ENCODE assay signal across 30 mouse cellular contexts in the genomic region with DNA sequence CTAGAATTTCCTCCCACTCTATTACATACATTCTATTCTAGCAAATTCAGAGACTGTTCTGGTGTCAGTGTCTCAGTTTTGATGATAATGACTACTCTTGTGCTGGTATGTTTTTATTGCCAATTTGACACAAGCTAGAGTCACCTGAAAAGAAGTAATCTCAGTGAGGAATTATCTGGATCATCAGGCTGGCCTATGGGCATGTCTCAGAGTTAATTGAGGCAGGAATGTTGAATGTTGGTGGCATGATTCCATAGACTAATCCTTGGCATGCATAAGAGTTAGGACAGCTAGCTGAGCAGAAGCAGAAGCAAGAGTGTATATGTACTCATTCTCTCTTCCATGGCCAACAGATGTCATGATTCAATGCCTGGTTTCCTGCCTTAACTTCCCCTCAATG. TPM values are rescaled to one million over a fixed set of nuclear protein-coding genes. Genes with fewer than 3 reads are reported as not detected.
"Had no signal": no experiment of that assay in that cellular context is flagged by ENCODE, and none has a peak within 500 bp of the region (broad histone marks: within the 10 kb centered on the region; RNA-seq: fewer than 3 reads in every experiment).

No protein-coding gene starts in this region.

- H3K4me2 ChIP-seq: embryonic facial prominence, embryonic 12.5 days; embryonic facial prominence, embryonic 13.5 days; embryonic facial prominence, embryonic 15.5 days; forebrain, embryonic 12.5 days; forebrain, embryonic 13.5 days; forebrain, embryonic 15.5 days had no signal

- H3K4me1 ChIP-seq: embryonic facial prominence, embryonic 10.5 days; embryonic facial prominence, embryonic 12.5 days; embryonic facial prominence, embryonic 13.5 days; embryonic facial prominence, embryonic 15.5 days; forebrain, embryonic 12.5 days; forebrain, embryonic 13.5 days; forebrain, embryonic 15.5 days; heart, embryonic 10.5 days had no signal

- H3K27ac ChIP-seq: embryonic facial prominence, embryonic 10.5 days; embryonic facial prominence, embryonic 12.5 days; embryonic facial prominence, embryonic 13.5 days; embryonic facial prominence, embryonic 15.5 days; forebrain, embryonic 10.5 days; forebrain, embryonic 12.5 days; forebrain, embryonic 13.5 days; forebrain, embryonic 15.5 days; gastrocnemius, adult 2 months; heart, adult 2 months; heart, embryonic 10.5 days had no signal

- H3K4me3 ChIP-seq: embryonic facial prominence, embryonic 10.5 days; embryonic facial prominence, embryonic 12.5 days; embryonic facial prominence, embryonic 13.5 days; embryonic facial prominence, embryonic 15.5 days; erythroblast, embryonic 14.5 days; forebrain, embryonic 10.5 days; forebrain, embryonic 12.5 days; forebrain, embryonic 13.5 days; forebrain, embryonic 15.5 days; gastrocnemius, adult 2 months; heart, adult 2 months; heart, embryonic 10.5 days had no signal

- H3K9ac ChIP-seq: embryonic facial prominence, embryonic 12.5 days; embryonic facial prominence, embryonic 13.5 days; embryonic facial prominence, embryonic 15.5 days; forebrain, embryonic 12.5 days; forebrain, embryonic 13.5 days; forebrain, embryonic 15.5 days; forebrain, postnatal 0 days had no signal

- H3K9me3 ChIP-seq: embryonic facial prominence, embryonic 10.5 days; embryonic facial prominence, embryonic 12.5 days; embryonic facial prominence, embryonic 13.5 days; embryonic facial prominence, embryonic 15.5 days; forebrain, embryonic 10.5 days; forebrain, embryonic 12.5 days; forebrain, embryonic 13.5 days; forebrain, embryonic 15.5 days; heart, embryonic 10.5 days had no signal

- ATAC-seq: forebrain, embryonic 13.5 days; forebrain, embryonic 14.5 days; forebrain, embryonic 15.5 days; forebrain, embryonic 16.5 days; forebrain, postnatal 0 days had no signal

- H3K36me3 ChIP-seq: embryonic facial prominence, embryonic 10.5 days; embryonic facial prominence, embryonic 12.5 days; embryonic facial prominence, embryonic 13.5 days; embryonic facial prominence, embryonic 15.5 days; forebrain, embryonic 10.5 days; forebrain, embryonic 12.5 days; forebrain, embryonic 15.5 days; heart, embryonic 10.5 days had no signal

- H3K27me3 ChIP-seq: embryonic facial prominence, embryonic 12.5 days; embryonic facial prominence, embryonic 13.5 days; embryonic facial prominence, embryonic 15.5 days; forebrain, embryonic 12.5 days; forebrain, embryonic 13.5 days; forebrain, embryonic 15.5 days had no signal

- DNase-seq: cerebellum, adult 8-10 months; cerebellum, adult 9-10 months; cerebellum, adult 9-11 months; cerebellum, postnatal 10 days; cerebellum, postnatal 14 days; cerebellum, postnatal 25 days; cerebellum, postnatal 36 days; embryo, embryonic 11 days; forebrain, postnatal 0 days; gastrocnemius, adult 2 months; gastrocnemius, postnatal 10 days; gastrocnemius, postnatal 14 days; gastrocnemius, postnatal 25 days; gastrocnemius, postnatal 36 days; heart, adult 11 months; heart, adult 18-20 months; heart, adult 2 months had no signal

RNA-seq across cellular contexts. Expression of gene Tpd52l1, which starts 27.8 kb away (rescaled TPM):
- total RNA-seq: granulocyte monocyte progenitor cell, adult 5-6 weeks had no signal
- polyA plus RNA-seq: erythroblast, embryonic 14.5 days had no signal
